In the genomic region with DNA sequence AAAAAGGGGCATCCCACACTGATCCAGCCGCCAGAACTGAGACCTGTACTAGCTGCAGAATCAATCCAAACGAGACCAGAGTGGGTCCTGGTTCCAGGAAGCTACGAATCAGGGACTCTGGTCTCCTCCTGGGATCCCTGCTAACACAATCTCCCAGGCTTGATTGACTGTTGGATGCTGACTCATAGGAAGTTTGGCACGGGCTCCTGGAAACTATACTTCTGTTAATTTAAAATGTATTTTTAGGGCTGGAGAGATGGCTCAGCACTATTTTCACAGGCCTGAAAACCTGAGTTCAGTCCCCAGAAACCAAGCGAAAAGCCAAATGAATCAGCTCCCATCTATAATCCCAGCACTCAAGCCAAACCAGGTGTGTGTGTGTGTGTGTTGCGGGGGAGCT, we compare ENCODE assay signal across 11 mouse cellular contexts.
DNase-seq lines count a peak whose midpoint lies in the region; ATAC-seq and TF ChIP-seq lines count a peak whose summit lies in the region.
"Had no signal": no experiment of that assay in that cellular context is flagged by ENCODE, and none has a peak within 500 bp of the region (broad histone marks: within the 10 kb centered on the region; RNA-seq: fewer than 3 reads in every experiment).

No protein-coding gene starts in this region.

- no peak for DNase-seq in heart, adult 2 months
- DNase-seq in heart, postnatal 4 days, result no peak
- peak; percentile 94 for DNase-seq in NIH3T3 (ENCODE audit: low read depth)
- peak; percentile 59 to 71 for DNase-seq in right cerebral cortex, adult 2 months (ENCODE audit: low spot score in 2 of 2)
- DNase-seq in embryo, embryonic 10.5 days (ENCODE audit: low spot score), result no peak
- DNase-seq: cerebellum, adult 11 months; liver, embryonic 13.5 days; thymus, postnatal 25 days had no signal

- no peak overlapping the region for H3K4me2 ChIP-seq in embryonic facial prominence, embryonic 15.5 days (replicated peaks)
- no peak overlapping the region for H3K4me2 ChIP-seq in intestine, postnatal 0 days (replicated peaks; ENCODE audit: low read depth)
- H3K4me2 ChIP-seq: liver, embryonic 13.5 days had no signal

- intact Hi-C loops in heart, adult 2 months (cut with DNase I), result no loop called here

- no peak for ATAC-seq in embryonic facial prominence, embryonic 15.5 days (ENCODE audit: insufficient number of reproducible peaks, low FRiP score, low TSS enrichment, low read depth)
- ATAC-seq in intestine, postnatal 0 days, result no peak

- no peaks in the 10 kb centered on the region for H3K27me3 ChIP-seq in heart, adult 2 months (ENCODE audit: control insufficient read depth, insufficient read depth, low read length)
- no peaks in the 10 kb centered on the region for H3K27me3 ChIP-seq in embryonic facial prominence, embryonic 15.5 days
- H3K27me3 ChIP-seq in intestine, postnatal 0 days (replicated peaks; ENCODE audit: control insufficient read depth, insufficient read depth, low read length), result no peaks in the 10 kb centered on the region
- H3K27me3 ChIP-seq: liver, embryonic 13.5 days had no signal

- H3K9ac ChIP-seq in heart, adult 2 months (ENCODE audit: low read depth, low read length), result no peak overlapping the region
- no peak overlapping the region for H3K9ac ChIP-seq in embryonic facial prominence, embryonic 15.5 days
- no peak overlapping the region for H3K9ac ChIP-seq in intestine, postnatal 0 days (ENCODE audit: low read depth, low read length)
- H3K9ac ChIP-seq: liver, embryonic 13.5 days had no signal

- peak overlapping the region; percentile 5; the same call in 1 of the 2 replicates for H3K27ac ChIP-seq in heart, adult 2 months
- H3K27ac ChIP-seq in embryonic facial prominence, embryonic 15.5 days (replicated peaks), result peak overlapping the region; percentile 58
- H3K27ac ChIP-seq in intestine, postnatal 0 days (ENCODE audit: low read depth, low read length), result no peak overlapping the region
- H3K27ac ChIP-seq: liver, embryonic 13.5 days had no signal

- no peaks in the 10 kb centered on the region for H3K79me2 ChIP-seq in heart, adult 2 months (replicated peaks; ENCODE audit: control insufficient read depth, insufficient read depth, low read length)

- no peak for TF ChIP-seq POLR2A in heart, adult 2 months (IDR thresholded peaks at IDR 0.05; ENCODE audit: insufficient read depth, low read depth, low read length)

- H3K36me3 ChIP-seq in heart, adult 2 months (ENCODE audit: control insufficient read depth, insufficient read depth, low read length), result no peaks in the 10 kb centered on the region
- no peaks in the 10 kb centered on the region for H3K36me3 ChIP-seq in embryonic facial prominence, embryonic 15.5 days
- no peaks in the 10 kb centered on the region for H3K36me3 ChIP-seq in intestine, postnatal 0 days (ENCODE audit: control insufficient read depth, insufficient read depth)
- H3K36me3 ChIP-seq: liver, embryonic 13.5 days had no signal

- TF ChIP-seq CTCF in heart, adult 2 months (IDR thresholded peaks at IDR 0.05), result no peak
- no peak for TF ChIP-seq CTCF in intestine, postnatal 0 days (IDR thresholded peaks at IDR 0.05; ENCODE audit: low read depth)

- no peaks in the 10 kb centered on the region for H3K9me3 ChIP-seq in embryonic facial prominence, embryonic 15.5 days (replicated peaks)
- no peaks in the 10 kb centered on the region for H3K9me3 ChIP-seq in intestine, postnatal 0 days (ENCODE audit: control insufficient read depth)
- H3K9me3 ChIP-seq: liver, embryonic 13.5 days had no signal

- no peak for TF ChIP-seq EP300 in heart, adult 2 months (IDR thresholded peaks at IDR 0.05; ENCODE audit: insufficient read depth, low read depth, low read length)

- no peak overlapping the region for H3K4me3 ChIP-seq in heart, adult 2 months
- no peak overlapping the region for H3K4me3 ChIP-seq in embryonic facial prominence, embryonic 15.5 days (replicated peaks)
- H3K4me3 ChIP-seq in intestine, postnatal 0 days (ENCODE audit: low read depth, low read length), result no peak overlapping the region
- H3K4me3 ChIP-seq: liver, embryonic 13.5 days; myocyte had no signal

- 41% methylated on average over 6 of the region's 6 CpGs for WGBS in heart, adult 2 months
- 60% methylated on average over 6 of the region's 6 CpGs for WGBS in embryonic facial prominence, embryonic 15.5 days
- WGBS in intestine, postnatal 0 days, result 72% methylated on average over 6 of the region's 6 CpGs

- peaks cover 11% of the 10 kb centered on the region for H3K4me1 ChIP-seq in heart, adult 2 months (ENCODE audit: control insufficient read depth, insufficient read depth, low read length)
- peaks cover 44% of the 10 kb centered on the region for H3K4me1 ChIP-seq in embryonic facial prominence, embryonic 15.5 days
- H3K4me1 ChIP-seq in intestine, postnatal 0 days (replicated peaks; ENCODE audit: control insufficient read depth, insufficient read depth, low read length), result no peaks in the 10 kb centered on the region
- H3K4me1 ChIP-seq: liver, embryonic 13.5 days had no signal

Comparison
In these comparisons a context has a peak if more than half of its experiments do, and no peak if none do; other contexts are left out.
1. DNase-seq: peak in NIH3T3 (single experiment) and right cerebral cortex, adult 2 months (2 of 2); none in heart, adult 2 months (0 of 2), heart, postnatal 4 days (single experiment) and embryo, embryonic 10.5 days (single experiment).